Mouse (Mus musculus): ENCODE measurements around the gene Tmco1. TPM values are rescaled to one million over a fixed set of nuclear protein-coding genes. Genes with fewer than 3 reads are reported as not detected.

The Tmco1 gene
- total and polyA plus RNA-seq, 3 experiments: 110 to 128 TPM; not detected in 1

GRCm38 (mm10) chr1:167374942-167375341 is 66.8 kb downstream of the Tmco1 start:
- no peak overlapping the region for H3K4me3 ChIP-seq (ENCODE audit: control insufficient read depth in 1 of 2, insufficient read depth in 1 of 2, low read depth in 2 of 2, low read length in 2 of 2)
- no peak overlapping the region for H3K9ac ChIP-seq (ENCODE audit: control insufficient read depth, low read depth, low read length, poor library complexity, severe bottlenecking)
- no peak overlapping the region for H3K27ac ChIP-seq (ENCODE audit: control insufficient read depth, low read depth, low read length)
- TF ChIP-seq SMC3 (IDR thresholded peaks at IDR 0.05; ENCODE audit: low read depth, low read length) (no peak), ZC3H11A (IDR thresholded peaks at IDR 0.05; ENCODE audit: low read depth, low read length) (no peak), TCF12 (IDR thresholded peaks at IDR 0.05; ENCODE audit: low read depth, low read length) (no peak), MAZ (IDR thresholded peaks at IDR 0.05; ENCODE audit: low read depth, low read length) (no peak), CHD2 (IDR thresholded peaks at IDR 0.05; ENCODE audit: low read length) (no peak), USF2 (IDR thresholded peaks at IDR 0.05; ENCODE audit: borderline replicate concordance in 1 of 2, insufficient read depth in 1 of 2, low read depth in 1 of 2, low read length in 2 of 2) (no peak), EP300 (IDR thresholded peaks at IDR 0.05; ENCODE audit: low read depth in 1 of 2, low read length in 2 of 2) (no peak), MYB (IDR thresholded peaks at IDR 0.05; ENCODE audit: low read depth, low read length) (no peak), TAL1 (IDR thresholded peaks at IDR 0.05; ENCODE audit: low read length) (no peak), ELF1 (IDR thresholded peaks at IDR 0.05; ENCODE audit: low read depth, low read length) (no peak), GABPA (IDR thresholded peaks at IDR 0.05; ENCODE audit: low read depth, low read length) (no peak)
- no peaks in the 10 kb centered on the region for H3K36me3 ChIP-seq (ENCODE audit: control insufficient read depth in 1 of 2, insufficient read depth in 2 of 2, low read length in 2 of 2)
- H3K79me2 ChIP-seq (ENCODE audit: control insufficient read depth, insufficient read depth, low read length, poor library complexity): no peaks in the 10 kb centered on the region
- DNase-seq (ENCODE audit: low read depth, low spot score): no peak
- no peaks in the 10 kb centered on the region for H3K4me1 ChIP-seq (ENCODE audit: control insufficient read depth in 1 of 2, insufficient read depth in 2 of 2, low read length in 2 of 2)
- no peaks in the 10 kb centered on the region for H3K27me3 ChIP-seq (ENCODE audit: control insufficient read depth in 1 of 2, insufficient read depth in 2 of 2, low read length in 2 of 2)
- H3K9me3 ChIP-seq (replicated peaks; ENCODE audit: insufficient read depth, low read length): no peaks in the 10 kb centered on the region

GRCm38 (mm10) chr1:167378019-167378418 is 69.8 kb downstream of the Tmco1 start:
- Histone ChIP-seq H3K4me3 (ENCODE audit: control insufficient read depth in 1 of 2, insufficient read depth in 1 of 2, low read depth in 2 of 2, low read length in 2 of 2) (no peak overlapping the region), H3K9ac (ENCODE audit: control insufficient read depth, low read depth, low read length, poor library complexity, severe bottlenecking) (no peak overlapping the region), H3K36me3 (ENCODE audit: control insufficient read depth in 1 of 2, insufficient read depth in 2 of 2, low read length in 2 of 2) (peaks cover 0 to 8% of the 10 kb centered on the region in 2 experiments; a peak in 2 of 4 replicates), H3K27me3 (ENCODE audit: control insufficient read depth in 1 of 2, insufficient read depth in 2 of 2, low read length in 2 of 2) (no peaks in the 10 kb centered on the region), H3K79me2 (ENCODE audit: control insufficient read depth, insufficient read depth, low read length, poor library complexity) (no peaks in the 10 kb centered on the region), H3K4me1 (ENCODE audit: control insufficient read depth in 1 of 2, insufficient read depth in 2 of 2, low read length in 2 of 2) (peaks cover 2 to 9% of the 10 kb centered on the region in 2 experiments; a peak in 3 of 4 replicates), H3K27ac (ENCODE audit: control insufficient read depth, low read depth, low read length) (no peak overlapping the region), H3K9me3 (replicated peaks; ENCODE audit: insufficient read depth, low read length) (no peaks in the 10 kb centered on the region)
- DNase-seq (ENCODE audit: low read depth, low spot score): no peak
- TF ChIP-seq RCOR1 (IDR thresholded peaks at IDR 0.05; ENCODE audit: low read depth, low read length) (no peak), CHD2 (IDR thresholded peaks at IDR 0.05; ENCODE audit: low read length) (no peak)

GRCm38 (mm10) chr1:167379751-167380150 is 71.6 kb downstream of the Tmco1 start:
- H3K27me3 ChIP-seq (ENCODE audit: control insufficient read depth in 1 of 2, insufficient read depth in 2 of 2, low read length in 2 of 2): no peaks in the 10 kb centered on the region

More at GRCm38 (mm10) chr1:167379751-167380150, 71.6 kb downstream of the Tmco1 start:
- Histone ChIP-seq H3K9me3 (replicated peaks; ENCODE audit: insufficient read depth, low read length) (no peaks in the 10 kb centered on the region), H3K79me2 (ENCODE audit: control insufficient read depth, insufficient read depth, low read length, poor library complexity) (no peaks in the 10 kb centered on the region), H3K9ac (ENCODE audit: control insufficient read depth, low read depth, low read length, poor library complexity, severe bottlenecking) (no peak overlapping the region), H3K4me1 (ENCODE audit: control insufficient read depth in 1 of 2, insufficient read depth in 2 of 2, low read length in 2 of 2) (peaks cover 11 to 26% of the 10 kb centered on the region in 2 experiments), H3K4me3 (ENCODE audit: control insufficient read depth in 1 of 2, insufficient read depth in 1 of 2, low read depth in 2 of 2, low read length in 2 of 2) (no peak overlapping the region), H3K27ac (ENCODE audit: control insufficient read depth, low read depth, low read length) (no peak overlapping the region), H3K36me3 (ENCODE audit: control insufficient read depth in 1 of 2, insufficient read depth in 2 of 2, low read length in 2 of 2) (peaks cover 0 to 21% of the 10 kb centered on the region in 2 experiments; a peak in 2 of 4 replicates)
- TF ChIP-seq MAZ (IDR thresholded peaks at IDR 0.05; ENCODE audit: low read depth, low read length) (no peak), NELFE (IDR thresholded peaks at IDR 0.05; ENCODE audit: low read depth, low read length) (no peak), ZKSCAN1 (IDR thresholded peaks at IDR 0.05; ENCODE audit: low read depth, low read length) (no peak), GABPA (IDR thresholded peaks at IDR 0.05; ENCODE audit: low read depth, low read length) (no peak), POLR2AphosphoS5 (IDR thresholded peaks at IDR 0.05; ENCODE audit: borderline replicate concordance, low read depth, low read length) (no peak), ETS1 (IDR thresholded peaks at IDR 0.05; ENCODE audit: low read depth, low read length) (no peak)
- no peak for DNase-seq (ENCODE audit: low read depth, low spot score)
